Mouse (Mus musculus): ENCODE measurements around the gene Tmem108. TPM values are rescaled to one million over a fixed set of nuclear protein-coding genes. Genes with fewer than 3 reads are reported as not detected.
"Not testable (repeated sequence)": the region's sequence is repeated elsewhere in the genome, so short reads cannot be mapped to it uniquely, and the experiment has no call there.

The Tmem108 gene
- total RNA-seq, 2 experiments from 2014 or later: 2.9 TPM; not detected in 1

DNA sequence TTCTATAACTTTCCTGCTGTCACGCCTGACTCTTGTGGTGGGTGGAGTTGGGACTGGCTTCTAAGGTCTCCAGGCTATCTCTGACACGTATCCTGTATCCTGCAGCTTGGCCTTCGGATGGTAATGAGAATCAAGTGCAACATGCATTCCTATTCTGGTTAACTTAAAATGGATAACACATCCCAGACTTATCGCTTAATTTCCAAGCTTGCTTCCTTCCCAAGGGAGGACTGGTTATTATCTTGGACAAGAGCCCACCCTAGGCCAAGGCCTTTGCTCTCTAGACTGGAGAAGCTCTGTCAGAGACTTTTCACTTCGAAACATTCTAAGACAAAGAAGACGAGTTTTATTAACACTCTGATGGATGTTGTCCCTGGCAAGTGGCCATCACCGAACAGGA, 71.9 kb downstream of the Tmem108 start:
- no peak for ATAC-seq (replicated peaks; ENCODE audit: low FRiP score, poor library complexity, severe bottlenecking)

DNA sequence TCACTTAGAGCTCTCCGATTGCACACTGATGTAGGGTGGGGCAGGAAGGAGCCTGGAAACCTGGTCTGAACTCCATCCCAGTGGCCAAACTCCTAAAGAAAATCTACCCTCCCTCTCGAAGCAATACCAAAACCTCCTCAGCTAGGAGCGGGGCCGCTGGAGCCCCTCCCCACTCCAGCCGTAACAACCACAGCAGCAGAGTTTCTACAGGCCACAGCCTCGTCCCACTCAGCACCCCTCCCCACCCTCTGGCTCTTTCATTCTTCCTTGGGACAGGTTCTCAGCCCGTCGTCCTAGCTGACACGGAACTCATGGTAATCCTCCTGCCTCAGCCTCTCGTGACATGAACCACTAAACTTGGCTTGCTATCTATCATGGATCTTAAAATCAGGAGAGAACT, 72.6 kb downstream of the Tmem108 start:
- no peak for ATAC-seq (replicated peaks; ENCODE audit: low FRiP score, poor library complexity, severe bottlenecking)

DNA sequence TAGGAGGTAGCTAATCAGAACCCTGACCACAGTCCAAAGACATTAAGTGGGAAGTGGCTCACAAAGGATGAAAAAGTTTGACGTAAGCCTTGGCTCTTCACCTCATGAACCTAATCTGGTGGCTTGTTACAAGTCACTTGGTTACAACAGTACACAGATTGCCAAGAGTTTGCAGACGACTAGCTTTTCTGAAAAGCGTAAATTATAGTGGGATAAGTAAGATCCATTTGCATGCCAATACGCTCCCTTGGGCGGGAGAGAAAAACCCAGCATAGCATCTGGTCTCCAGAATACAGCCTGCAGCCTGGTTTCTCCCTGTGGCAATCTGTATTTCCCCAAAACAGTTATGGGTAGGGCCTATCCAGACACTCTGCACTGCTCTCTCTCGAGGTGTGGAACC, 74.5 kb downstream of the Tmem108 start:
- ATAC-seq (replicated peaks; ENCODE audit: low FRiP score, poor library complexity, severe bottlenecking): no peak

DNA sequence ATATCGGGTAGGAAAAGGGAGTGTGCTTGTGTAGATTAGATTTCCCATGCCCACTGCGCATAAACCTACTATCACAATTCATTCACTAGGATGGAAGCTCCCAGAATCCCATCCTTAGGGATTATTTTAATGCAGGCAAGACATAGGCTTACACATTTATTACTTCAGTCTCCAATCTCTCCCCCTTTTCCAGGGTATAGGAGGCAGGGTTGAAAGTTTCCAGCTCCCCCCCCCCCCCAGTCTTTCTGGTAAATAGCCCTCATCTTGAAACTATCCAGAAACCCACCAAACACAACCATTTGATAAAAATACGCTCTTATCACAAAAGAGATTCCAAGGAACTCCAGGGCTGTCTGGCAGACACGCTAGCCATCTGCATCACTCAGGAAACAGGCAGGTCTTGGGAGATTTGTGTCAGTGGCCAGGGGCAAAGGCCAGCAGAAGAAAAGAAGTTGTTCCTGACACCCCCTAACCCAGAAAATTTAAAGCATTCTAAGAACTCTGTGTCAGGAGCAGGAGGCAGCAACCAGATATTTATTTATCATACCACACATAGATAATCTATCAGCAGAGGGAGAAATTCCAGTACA, 79.8 kb downstream of the Tmem108 start:
- no peak for ATAC-seq (replicated peaks; ENCODE audit: low FRiP score, poor library complexity, severe bottlenecking)

GRCm38 (mm10) chr9:103679234-103679633, 82.4 kb downstream of the Tmem108 start:
- no peak for ATAC-seq (replicated peaks; ENCODE audit: low FRiP score, poor library complexity, severe bottlenecking)

- ATAC-seq (replicated peaks; ENCODE audit: low FRiP score, poor library complexity, severe bottlenecking): no peak
Observed at GRCm38 (mm10) chr9:103678531-103679060, 83.0 kb downstream of the Tmem108 start.

DNA sequence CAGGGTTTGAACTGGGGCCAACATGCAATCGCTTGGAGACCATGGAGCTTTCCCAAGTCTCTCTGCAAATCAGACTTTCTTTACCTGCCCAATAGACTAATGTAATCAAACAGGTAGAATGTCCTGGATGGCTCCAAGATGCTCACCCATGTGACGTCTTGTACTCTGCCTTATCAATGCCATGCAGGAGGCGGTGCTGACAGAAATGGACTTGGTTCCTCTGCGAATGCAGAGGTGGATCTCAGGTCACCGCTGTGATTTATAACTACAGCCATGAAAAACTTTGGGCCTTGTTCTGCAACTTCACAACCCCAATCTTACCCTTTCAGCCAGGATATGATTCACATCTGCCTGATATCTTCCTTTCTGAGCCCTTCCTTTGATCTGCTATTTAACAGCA, 83.8 kb downstream of the Tmem108 start:
- no peak for ATAC-seq (replicated peaks; ENCODE audit: low FRiP score, poor library complexity, severe bottlenecking)

DNA sequence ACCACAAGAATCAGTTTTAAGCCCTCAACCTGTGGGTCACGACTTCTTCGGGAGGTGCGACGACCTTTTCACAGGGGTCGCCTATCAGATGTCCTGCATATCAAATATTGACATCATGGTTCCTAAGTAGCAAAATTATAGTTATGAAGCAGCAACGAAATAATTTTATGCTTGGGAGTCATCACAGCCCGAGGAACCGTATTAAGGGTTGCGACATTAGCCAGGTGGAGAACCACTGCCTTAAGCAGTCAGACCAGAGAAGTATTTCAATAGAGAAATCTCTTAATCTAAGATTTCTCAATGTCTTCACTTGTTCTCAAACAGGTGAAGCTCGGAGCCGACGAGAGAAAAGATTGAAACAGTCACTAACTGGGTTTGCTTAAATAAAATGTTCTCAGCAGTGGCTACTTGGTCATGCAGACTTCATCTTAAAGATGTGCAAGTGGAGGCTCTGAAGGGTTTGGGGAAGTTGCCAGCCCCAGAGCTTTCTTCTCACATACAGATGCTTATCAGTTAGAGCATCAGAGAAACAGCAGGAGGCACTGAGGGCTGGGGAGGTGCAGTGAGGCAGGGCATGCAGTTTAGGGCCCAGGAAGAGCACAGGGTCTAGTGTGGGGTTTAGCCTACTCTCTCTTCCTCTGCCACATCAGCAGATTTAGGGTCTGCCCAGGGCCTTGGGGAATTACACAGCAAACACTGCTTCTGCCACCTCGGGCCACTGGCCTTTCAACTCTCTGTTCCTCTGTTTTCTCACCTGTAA, 85.7 kb downstream of the Tmem108 start:
- ATAC-seq (replicated peaks; ENCODE audit: low FRiP score, poor library complexity, severe bottlenecking): no peak

DNA sequence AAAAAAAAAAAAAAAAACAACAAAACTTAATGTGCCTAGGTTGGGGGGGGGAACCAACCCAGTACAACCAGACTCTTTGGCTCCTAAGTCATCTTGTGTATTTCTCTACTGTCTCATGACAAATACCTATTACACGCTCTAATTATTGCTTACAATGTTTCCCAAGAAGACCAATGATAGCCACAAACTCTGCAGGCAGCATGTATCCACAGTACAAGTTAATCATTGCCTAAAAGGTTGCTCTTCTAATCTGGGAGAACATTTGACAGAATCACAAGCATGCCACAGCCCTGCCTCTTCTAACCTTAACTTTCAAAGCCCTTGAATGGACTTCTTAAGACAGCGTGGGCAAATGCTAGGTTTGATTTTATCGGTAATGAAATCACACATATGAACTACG, 88.8 kb downstream of the Tmem108 start:
- no peak for ATAC-seq (replicated peaks; ENCODE audit: low FRiP score, poor library complexity, severe bottlenecking)

GRCm38 (mm10) chr9:103670592-103671113, 91.0 kb downstream of the Tmem108 start:
- not testable (repeated sequence) for ATAC-seq (replicated peaks; ENCODE audit: low FRiP score, poor library complexity, severe bottlenecking)

DNA sequence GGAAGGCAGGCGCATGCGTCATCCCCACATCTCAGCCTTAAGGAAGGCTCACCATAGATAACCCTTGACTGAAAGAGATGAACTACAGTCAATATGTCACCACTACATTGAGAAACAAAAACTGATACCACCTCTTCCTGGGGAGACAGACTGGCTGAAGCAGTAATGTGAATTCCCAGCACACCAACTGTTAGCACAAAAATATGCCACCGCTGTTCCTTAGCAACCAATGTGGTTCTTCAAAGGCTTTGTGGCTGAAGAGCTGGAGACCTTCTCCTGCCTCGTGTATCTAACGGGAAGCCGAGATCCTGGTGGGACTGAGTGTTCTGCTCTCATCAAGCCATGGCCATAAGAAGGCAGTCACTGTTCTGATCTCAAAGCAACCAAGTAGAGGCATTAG, 92.8 kb downstream of the Tmem108 start:
- no peak for ATAC-seq (replicated peaks; ENCODE audit: low FRiP score, poor library complexity, severe bottlenecking)

DNA sequence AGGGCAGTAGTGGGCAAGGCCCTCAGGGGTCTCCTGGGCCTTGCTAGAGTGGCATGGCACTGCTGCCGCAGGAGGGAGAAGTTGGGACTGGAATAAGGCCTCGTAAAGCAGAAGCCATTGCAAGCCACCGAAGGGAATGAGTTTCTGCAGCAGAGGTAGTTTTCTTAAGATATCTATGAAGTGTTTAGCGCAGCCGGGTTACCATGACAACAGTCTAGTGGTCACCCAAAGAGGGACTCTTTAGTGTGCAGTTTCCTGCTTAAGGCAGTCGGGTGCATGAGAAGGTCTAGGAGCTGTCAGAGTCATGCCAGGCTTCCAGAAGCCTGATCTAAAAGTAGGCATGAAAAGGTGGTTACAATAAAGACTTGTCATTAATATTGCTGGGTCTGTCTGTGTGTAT, 95.8 kb downstream of the Tmem108 start:
- ATAC-seq (replicated peaks; ENCODE audit: low FRiP score, poor library complexity, severe bottlenecking): no peak

GRCm38 (mm10) chr9:103664151-103664550, 97.5 kb downstream of the Tmem108 start:
- no peak for ATAC-seq (replicated peaks; ENCODE audit: low FRiP score, poor library complexity, severe bottlenecking)

- ATAC-seq (replicated peaks; ENCODE audit: low FRiP score, poor library complexity, severe bottlenecking): no peak
Observed at GRCm38 (mm10) chr9:103661873-103662272, 99.8 kb downstream of the Tmem108 start.

- ATAC-seq (replicated peaks; ENCODE audit: low FRiP score, poor library complexity, severe bottlenecking): no peak
Observed at GRCm38 (mm10) chr9:103657981-103658380, 103.7 kb downstream of the Tmem108 start.

- no peak for ATAC-seq (replicated peaks; ENCODE audit: low FRiP score, poor library complexity, severe bottlenecking)
Observed at GRCm38 (mm10) chr9:103657183-103657975, 104.3 kb downstream of the Tmem108 start.

DNA sequence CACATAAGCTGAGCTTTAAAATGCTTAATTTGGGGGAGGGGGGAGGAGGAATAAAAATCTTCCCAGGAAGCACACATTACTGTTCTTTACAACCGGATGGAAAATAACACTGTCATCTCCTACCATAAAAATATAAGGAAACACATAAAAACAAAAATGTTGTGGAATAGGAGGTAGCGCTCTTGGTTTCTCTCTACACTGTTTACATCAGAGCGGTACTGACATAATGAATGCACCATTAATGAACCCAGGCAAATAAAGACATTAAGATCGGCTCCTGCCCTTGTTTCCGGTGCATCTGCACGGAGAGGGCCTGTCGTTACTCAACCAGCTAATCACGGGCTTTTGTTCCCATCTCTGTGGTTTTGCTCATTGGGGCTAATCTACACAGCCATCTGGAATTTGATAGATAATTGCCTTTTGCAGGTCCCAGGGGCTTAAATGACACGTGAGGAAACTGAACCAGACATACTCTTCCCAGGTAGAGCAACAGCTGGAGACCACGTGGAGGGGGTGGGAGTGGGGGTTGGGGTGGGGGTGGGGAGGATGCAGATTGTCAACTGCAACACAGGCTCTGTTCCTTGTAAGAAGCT, 107.5 kb downstream of the Tmem108 start:
- no peak for ATAC-seq (replicated peaks; ENCODE audit: low FRiP score, poor library complexity, severe bottlenecking)

GRCm38 (mm10) chr9:103652127-103652882, 109.3 kb downstream of the Tmem108 start:
- no peak for ATAC-seq (replicated peaks; ENCODE audit: low FRiP score, poor library complexity, severe bottlenecking)

GRCm38 (mm10) chr9:103646605-103647004, 115.0 kb downstream of the Tmem108 start:
- ATAC-seq (replicated peaks; ENCODE audit: low FRiP score, poor library complexity, severe bottlenecking): no peak
